Mouse (Mus musculus): ENCODE results near the gene Chst11. TPM values are rescaled to one million over a fixed set of nuclear protein-coding genes. Genes with fewer than 3 reads are reported as not detected.
A peak's percentile ranks its signal among the peaks of the same experiment; 100 is the strongest.

Chst11 gene
- total RNA-seq, 2 experiments from 2014 or later: 53.7 to 54.5 TPM

DNA sequence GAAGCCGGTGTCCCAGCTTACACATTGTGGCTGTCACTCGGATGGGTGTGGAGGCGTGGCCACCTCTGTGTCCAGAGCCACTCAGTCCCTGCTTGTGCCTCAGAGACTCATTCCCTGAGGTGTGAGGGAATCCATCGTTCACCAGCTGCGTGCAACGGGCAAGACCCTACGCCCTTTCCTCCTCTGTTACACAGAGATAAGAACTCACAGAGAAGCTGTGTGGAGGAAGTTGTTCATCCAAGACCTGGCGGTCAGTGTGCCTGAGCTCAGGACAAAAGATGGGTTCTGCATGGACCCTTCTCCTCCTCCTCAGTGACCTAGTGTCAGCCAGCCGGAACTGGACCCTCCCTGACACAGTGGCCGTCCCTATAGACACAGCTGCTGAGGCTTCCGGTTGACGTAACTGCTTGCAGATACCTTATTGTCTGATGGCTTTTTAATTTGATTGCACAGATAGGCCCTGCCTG, 95.0 kb downstream of the Chst11 start:
- DNase-seq: no peak

DNA sequence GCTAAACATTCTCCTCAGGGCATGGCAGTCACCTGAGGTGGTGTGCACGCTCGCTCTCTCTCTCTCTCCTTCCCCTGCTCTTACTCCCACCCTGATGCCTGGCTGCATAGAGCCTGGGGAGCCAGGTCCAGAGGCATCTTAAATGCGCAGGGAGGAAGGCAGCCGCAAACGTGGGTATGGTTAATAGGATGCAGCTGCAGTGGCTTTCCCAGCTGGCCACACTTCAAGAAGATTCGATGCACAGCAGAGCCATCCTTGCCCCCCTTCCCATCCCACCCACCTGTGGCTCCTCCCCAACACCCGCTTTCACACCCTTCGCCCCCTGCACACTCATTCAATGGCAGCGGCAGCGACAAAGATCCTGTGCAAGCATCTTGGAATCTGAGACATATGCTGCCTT, 95.6 kb downstream of the Chst11 start:
- DNase-seq: no peak

DNA sequence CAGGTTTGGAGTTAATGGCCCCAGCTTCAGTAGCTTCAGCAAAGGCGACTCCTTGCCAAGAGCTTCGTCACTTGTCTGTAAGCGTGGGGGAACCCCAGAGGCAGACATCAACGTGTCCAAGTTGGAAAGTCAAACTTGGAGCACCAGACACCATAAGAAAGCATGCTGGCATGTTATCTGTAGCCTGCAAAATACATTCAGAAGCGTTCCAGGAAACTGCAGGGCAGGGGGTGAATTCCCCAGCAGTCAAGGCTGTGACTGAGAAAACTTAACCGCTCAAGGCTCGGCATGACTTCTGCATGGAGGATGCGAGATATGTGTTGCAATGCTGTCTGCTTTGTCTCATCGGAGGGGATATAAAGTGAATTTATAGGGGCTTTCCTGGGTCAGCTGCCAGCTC, 98.6 kb downstream of the Chst11 start:
- no peak for DNase-seq

DNA sequence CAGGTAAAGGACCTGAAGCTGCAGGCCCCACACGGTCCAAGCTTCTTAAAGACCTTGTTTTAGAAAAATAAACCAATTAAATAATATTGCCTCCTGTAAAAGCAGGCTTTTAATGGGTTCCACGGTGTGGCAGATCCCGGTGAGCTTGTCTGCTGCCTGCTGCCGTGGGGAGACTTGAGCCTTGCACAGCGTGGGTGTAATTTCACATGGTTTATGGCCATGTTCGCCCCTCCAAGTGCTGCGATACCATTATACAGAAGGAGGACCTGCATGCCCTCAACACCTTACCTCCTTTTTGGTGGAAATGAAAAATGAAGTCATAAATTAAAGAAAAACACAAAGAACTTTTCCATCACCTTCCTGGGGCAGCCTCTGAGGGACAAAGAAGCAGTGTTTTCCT, 103.0 kb downstream of the Chst11 start:
- no peak for DNase-seq

DNA sequence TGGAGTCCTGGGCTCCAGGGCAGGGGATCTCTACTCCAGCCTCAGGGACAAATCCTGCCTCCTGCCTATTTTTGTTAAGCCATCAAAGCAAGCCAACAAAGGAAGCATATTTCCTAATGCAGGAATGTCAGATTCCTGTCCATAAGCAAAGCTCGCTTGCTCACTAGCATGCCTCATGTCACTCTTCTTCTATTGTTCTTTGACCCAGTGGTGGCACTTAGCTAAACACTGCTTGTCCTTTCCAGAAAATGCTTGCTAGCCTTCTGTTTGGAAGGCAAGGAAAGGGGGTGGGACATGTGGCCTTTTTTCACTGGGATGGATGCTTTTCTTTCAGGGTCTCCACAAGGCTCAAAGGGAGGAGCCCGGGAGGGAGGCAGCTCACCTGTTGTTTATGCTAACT, 103.5 kb downstream of the Chst11 start:
- no peak for DNase-seq

DNA sequence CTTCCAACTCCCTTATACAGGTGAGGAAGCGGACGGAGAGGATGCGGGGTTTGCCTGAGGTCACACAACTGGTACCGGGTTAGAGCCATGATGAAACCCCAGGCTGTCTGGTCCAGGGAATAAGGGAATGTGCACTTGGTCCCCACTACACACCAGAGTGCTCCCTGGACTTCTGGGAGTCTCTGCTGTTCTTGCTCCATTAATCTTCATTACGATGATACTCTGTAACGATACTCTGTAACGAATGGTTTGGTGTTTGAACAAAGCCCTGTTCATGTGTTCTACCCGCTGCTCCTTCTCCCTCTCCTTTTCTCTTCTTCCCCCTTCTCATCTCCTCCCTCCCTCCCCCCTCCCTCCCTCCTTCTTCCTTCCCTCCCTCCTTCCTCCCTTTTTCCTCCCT, 104.9 kb downstream of the Chst11 start:
- no peak for DNase-seq

DNA sequence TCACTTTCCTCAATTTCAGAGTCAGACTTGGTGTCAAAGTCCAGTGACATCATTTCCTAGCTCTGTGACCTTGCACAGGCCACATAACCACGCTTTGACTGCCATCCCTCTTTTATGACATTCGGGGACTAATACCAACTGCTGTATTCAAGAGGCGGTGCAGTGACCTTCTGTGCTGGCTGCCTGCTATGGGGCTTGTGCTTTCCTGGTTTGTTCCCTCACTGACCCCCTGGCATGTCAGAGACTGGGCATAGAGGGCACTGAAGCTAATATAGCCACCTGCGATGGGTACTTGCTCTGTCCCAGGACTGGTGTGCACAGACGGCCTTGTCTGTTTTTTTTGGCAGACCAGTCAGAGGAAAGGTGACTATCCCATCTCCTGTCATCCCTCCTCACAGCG, 108.4 kb downstream of the Chst11 start:
- DNase-seq: no peak

DNA sequence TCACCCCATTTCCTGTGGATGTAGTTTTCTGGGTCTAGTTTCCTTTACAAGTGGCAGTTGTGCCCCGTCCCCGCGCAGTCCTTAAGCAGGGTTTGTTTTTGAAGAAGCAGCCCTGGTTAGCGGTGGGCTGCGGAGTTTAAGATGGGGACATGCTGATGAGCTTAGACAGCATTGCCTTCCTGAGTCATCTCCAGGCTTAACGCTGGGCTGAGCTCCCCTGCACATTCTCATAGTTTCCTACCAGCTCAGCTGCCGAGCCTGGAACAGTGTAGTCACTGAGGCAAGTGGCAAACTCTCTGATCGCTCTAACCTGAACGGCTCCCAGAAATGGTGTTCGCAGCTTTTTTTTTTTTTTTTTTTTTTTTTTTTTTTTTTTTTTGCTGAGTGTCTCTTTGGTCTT, 109.0 kb downstream of the Chst11 start:
- DNase-seq: no peak

DNA sequence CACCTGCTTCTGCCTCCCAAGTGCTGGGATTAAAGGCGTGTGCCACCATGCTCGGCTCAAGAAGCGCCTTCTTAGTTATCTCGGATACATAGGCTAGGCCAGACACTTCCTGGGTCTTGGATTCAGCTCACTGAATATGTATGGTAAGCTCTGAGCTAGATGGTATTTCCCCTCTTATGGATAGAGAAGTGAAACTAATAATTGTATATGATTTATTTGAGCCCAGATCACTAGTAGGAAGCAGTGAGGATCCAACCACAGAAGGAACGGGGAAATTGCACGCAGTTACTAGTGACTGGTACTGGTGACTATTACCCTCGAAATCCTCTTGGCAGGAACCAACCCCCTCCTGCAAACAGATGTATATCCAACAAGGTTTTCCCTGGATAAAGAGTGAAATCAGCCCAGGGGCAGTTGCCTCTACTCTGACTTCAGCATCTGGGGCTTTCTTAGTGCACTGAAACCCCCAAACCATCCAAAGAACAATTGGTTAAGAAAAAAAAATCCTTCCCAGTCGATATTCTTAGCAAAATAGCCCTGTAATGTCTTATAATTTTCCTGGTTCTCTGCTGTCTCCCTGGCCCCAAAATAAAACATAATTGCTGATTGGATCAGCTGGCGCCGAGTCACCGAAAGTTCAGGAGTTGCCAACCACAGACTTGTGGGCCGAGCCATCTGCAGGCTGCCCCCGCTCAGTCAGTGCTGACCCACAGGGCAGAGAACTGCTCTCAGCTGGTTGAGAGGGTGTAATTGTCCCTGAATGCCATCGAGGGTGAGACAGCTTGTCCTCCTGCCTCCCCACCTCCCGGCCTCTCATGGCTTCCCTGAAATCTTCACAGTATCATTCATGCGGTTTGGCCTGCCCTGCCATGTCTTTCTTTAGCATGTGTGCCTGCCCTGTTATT, 109.8 kb downstream of the Chst11 start:
- DNase-seq: peak in 1 of 2 experiments; percentile 35

DNA sequence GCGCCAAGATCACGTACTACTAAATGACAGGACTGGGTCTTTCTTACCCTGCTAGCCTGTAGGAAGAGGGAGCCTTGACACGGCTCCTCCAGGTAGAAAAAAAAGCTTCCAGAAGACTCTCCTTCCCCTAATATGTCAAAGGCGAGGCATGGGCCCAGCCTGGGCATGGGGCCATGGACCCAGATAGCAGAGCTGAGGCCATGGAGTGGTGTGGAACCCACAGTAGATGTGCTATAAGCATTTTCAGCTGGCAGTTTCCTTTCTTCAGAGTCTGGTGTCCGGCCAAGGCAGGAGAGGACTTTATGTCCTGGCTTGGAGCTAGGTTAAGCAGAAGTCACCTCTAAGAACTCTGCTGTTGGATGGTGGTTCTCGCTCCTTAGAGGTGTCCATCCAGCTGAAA, 111.0 kb downstream of the Chst11 start:
- no peak for DNase-seq

DNA sequence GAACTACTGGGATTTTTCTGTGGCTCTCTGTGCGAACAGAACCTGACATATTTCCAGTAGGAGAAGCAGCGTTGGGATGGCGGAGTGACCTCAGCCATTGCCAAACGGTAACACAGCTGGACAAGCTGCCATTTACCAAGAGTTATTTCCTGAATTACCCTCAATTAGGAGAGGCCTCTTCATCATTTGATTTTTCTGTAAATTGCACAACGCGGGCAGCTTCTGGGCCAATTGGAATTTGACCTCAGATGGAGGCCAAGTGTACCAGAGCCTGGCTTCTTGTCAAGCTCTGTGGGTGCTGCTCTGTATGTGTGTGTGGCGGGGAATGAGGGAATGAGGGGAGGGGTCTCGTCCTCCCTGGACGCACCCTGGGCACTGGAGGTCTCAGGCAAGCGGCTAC, 113.6 kb downstream of the Chst11 start:
- no peak for DNase-seq

DNA sequence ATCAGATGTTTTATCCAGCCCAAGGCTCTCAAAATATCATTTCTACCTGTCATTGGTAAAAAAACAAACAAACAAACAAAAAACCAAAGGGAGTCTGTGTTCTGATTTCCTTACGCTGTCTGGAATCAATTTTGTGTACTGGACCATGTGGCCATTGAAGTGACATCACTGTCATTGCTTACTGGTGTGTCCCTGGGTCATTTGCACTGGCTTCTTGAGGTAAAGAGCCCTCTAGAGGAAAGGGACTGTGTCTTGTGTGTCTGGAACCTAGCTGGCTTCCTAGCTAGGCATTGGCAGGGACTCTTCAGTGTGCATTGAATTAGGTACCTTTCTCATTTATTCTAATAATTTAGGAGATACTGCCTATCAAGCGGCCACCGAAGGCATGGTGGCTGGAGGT, 114.4 kb downstream of the Chst11 start:
- DNase-seq: no peak

DNA sequence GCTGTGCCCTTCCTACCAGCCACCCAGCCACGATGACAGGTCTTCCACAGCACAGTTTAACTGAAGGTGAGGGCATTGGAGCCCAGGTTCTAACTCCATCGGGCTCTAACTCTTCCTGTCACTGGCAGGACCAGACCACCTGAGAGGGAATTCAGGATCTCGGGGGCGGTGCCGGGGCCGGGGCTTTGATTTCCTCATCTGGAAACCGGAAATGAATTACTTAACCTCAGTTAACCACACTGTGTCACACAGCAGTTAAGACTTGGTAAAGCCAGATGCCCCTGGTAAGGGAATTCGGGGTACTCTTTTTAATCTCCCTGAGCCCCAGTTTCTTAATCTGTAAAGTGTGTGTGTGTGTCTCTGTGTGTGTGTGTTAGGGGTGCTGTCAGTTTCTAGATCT, 115.6 kb downstream of the Chst11 start:
- no peak for DNase-seq

DNA sequence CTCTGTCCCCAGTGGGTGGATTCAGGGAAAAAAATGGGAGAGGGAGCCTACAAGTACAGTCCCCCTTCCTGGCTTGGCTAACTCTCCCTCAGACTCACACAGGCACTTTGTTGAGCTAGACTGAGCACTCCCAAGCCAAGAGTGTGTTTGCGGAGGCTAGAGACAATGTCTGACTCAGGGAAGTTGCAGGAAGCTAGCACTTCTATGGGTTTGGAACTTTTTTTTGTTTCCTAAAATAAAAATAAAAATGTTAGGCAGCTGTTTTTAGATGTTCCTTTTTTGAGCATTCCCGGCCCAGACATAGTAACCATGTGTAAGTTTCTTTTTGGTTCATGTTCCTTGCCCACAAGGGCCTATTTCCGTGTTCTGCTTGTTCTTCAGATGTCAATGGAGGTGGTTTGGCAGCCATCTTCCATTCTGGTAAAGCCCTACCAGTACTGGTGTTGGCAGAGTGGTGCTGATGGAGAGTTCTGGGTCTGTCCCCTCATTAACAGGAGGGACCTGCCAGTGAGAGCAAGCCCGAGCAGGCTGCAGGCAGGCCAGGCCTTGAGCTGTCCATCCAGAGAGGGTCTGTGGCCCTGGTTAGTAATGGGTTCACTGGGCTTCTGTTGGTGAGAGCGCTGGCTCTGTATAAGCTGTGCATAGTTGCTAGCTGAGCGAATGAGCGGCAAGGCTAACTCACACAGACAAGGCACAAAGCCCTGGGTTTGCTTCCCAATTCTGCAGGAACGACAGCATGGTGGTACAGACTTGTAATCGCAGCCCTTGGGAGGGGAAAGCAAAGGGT, 116.3 kb downstream of the Chst11 start:
- no peak for DNase-seq

DNA sequence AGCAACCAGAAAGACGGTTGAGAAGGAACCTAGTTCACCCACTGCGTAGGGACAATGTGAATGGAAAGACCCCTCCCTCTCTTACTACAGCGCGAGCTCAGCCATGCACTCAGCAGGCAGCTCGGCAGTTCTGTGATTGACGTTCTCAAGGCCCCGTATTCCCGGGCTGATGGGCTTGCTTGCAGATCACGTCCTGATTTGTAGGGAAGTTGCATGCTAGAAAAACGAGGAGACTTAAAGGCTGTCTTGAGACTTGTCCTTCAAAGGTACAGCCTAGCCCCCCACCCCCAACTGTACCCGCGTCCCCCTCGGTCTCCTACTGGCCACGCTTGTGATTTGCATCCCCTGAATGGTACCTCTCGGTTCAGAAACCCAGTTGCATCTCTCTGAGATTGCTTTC, 117.4 kb downstream of the Chst11 start:
- no peak for DNase-seq

DNA sequence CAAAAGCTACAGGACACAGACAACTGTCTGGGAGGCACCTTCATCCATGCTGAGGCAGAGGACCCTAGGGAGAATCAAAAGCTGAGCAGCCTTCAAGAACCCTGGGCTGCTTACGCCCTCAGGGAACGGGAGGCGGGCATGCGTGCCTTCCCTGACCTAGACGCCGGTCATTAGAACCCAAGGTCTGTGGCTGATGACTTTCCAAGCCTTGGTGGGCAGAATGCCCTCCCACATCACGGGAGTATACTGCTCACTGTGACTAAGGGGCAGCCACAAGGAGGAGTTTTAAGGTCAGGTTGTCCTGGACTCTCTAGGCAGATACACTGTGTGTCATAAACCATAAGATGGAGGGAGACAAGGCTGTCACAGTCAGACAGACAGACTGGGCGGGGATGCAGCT, 118.9 kb downstream of the Chst11 start:
- DNase-seq: no peak

DNA sequence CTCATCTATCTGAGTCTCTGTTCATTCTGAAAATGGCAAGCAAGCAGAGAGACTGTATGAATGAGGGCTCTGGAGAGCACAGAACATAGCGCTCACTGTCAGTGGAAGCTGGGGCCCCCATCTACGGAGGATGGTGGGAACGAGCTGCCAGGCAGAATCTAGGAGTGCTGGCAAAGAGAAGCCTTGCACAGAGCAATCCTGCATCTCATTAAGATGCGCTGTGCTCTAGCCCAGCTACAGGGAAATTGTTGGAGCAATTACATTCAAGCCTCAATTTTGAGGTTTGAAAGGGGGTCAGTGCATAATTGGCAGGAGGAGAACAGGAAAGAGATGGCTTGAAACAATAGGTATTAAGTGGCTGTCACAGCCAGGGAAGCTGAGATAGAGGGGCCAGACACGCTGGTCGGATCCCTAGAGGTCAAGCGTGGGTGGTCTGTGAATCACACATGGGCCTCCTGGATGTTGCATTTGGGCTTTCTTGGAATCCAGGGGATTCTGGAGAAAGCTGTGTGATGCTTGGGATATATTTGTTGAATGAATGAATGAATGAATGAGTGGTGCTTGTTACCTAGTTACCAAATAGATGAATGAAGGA, 121.0 kb downstream of the Chst11 start:
- DNase-seq: peak; percentile 69

DNA sequence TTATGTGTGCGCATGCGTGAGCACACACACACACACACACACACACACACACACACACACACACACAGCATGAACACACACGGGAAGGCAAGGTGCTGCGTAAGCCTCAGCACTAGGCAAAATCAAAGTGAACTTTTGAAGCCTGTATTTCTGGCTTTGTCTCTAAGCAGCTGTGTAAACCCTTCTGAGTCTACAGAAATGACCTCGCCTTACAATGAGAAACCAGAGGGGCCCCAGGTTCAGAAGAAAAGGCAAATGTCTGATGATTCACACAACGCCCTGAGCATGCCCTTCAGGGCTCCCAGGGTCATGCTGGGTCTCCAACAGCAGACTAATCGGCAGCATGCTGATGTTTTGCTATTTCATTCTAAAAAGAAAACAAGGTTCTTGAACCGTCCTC, 122.1 kb downstream of the Chst11 start:
- no peak for DNase-seq

DNA sequence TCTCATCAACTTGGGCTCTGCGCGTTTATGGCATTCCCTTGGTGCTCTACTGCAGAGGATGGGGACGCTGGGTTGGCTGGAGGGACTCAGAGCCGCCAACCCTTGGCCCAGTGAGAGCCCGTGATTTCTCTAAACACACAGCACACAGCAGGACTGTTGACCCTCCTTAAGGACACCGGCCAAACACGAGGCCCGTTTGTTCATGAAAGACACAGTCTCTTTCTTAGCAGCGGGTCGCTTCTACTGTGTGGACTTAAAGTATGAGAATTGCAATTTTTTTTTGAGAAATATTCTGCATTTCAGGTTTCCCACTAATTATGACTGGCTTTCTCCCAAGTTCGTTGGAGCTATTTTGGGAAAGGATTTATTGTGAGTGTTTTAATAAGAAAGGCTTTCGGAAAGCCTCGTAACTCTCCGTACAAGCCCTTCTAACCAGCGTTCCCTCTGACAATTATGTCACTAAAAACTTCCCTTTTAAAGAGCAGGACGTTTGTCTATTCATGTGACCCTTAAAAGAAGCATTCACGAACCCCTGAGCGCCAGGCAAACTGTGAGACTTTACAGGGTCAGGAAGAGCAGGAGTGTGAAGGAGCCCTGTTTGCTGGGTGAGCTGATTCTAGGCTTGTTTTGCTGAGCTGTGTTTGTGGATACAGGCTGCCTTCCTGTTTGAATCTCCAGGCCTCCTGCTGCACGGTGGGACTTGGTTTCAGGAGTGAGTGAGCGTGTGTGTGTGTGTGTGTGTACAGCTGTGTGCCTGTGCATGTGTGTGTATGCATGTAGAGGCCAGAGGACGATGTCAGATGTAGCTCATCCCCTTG, 122.8 kb downstream of the Chst11 start:
- peak in 1 of 2 experiments; percentile 31 for DNase-seq

DNA sequence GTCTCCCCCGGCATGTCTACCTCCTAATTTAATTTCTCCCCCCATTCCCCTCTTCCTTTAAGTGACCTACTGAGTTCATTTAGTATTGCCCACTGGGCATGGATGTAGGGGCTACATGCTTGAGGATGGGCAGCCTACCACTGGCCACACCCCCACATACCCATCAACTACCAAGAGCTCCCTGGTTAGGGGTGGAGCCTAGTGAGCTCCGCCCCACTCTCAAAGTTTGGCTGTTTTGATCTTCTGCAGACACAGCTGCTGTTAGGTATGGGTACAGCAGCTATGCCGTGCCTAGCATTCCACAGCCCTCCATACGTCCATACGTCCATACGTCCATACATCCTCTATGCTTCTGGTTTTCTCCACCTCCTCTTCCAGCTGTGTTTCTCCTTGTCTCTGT, 123.6 kb downstream of the Chst11 start:
- DNase-seq: no peak

DNA sequence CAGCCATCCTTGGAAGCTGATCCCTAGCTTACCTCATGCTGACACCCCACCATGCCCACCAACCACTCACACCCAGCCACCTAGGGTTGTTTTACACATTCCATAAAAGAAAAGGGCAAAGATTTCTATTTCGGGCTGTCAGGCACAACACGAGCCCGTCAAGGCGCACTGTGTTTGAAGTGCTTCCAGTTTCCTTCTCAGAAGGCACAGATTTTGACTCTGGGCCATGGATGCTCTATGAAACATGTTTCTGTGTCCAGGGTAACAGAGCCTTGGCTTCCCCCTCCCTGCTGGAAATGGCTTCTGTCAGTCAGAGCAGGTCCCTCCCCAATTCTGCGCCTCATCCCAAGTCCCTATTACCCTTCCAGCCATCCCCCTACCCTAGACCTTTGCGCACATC, 125.7 kb downstream of the Chst11 start:
- DNase-seq: no peak

DNA sequence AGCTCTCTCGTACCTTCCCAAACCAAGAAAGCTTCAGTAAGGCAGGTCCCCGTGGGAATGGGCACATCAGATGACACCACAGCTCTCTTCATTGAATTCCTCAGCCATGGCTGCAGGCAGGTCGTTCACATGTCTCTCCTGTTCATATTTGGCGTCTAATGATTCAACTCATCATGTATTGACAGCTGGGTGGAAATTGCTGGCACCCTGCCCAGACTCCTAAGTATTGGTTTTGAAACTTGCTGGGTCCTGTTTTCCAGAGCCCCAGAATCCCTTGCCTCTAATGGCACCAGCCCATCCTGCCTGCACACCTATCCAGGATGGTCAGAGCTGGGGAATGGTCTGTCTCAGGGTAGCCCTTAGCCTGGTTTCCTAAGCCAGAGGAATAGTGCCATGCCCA, 127.0 kb downstream of the Chst11 start:
- no peak for DNase-seq
